Mouse (Mus musculus) midbrain, embryonic 16.5 days (tissue): ENCODE data around the gene Tpsg1. TPM values are rescaled to one million over a fixed set of nuclear protein-coding genes. Genes with fewer than 3 reads are reported as not detected.

Experiments
- ATAC-seq: fragments of 200-750 bp; cut with Nextera tagmentation; 2 replicates; pipeline ENCODE4 v1.8.0; 2017; ENCODE audit warnings: moderate TSS enrichment
- H3K27ac ChIP-seq: fragments of 300-500 bp; sonication (generic); 2 replicates; pipeline ENCODE4 v1.5.1; 2014; ENCODE audit warnings: mild to moderate bottlenecking, low read length, mixed read lengths
- H3K27me3 ChIP-seq: fragments of 300-500 bp; sonication (generic); 2 replicates; pipeline ENCODE4 v1.6.1; 2014; ENCODE audit warnings: low read depth, low read length, mixed read lengths; ENCODE audit not compliant: control insufficient read depth, insufficient read depth
- H3K36me3 ChIP-seq: fragments of 300-500 bp; sonication (generic); 2 replicates; pipeline ENCODE4 v1.6.1; 2014; ENCODE audit warnings: mild to moderate bottlenecking, low read length, moderate library complexity, mixed read lengths; ENCODE audit not compliant: control insufficient read depth, insufficient read depth
- H3K4me1 ChIP-seq: fragments of 300-500 bp; sonication (generic); 2 replicates; pipeline ENCODE4 v1.6.1; 2014; ENCODE audit warnings: mild to moderate bottlenecking, low read length, mixed read lengths; ENCODE audit not compliant: control insufficient read depth, insufficient read depth
- H3K4me2 ChIP-seq: fragments of 300-500 bp; sonication (generic); 2 replicates; pipeline ENCODE4 v1.6.1; 2014; ENCODE audit warnings: mild to moderate bottlenecking, low read length, mixed read lengths
- H3K4me3 ChIP-seq: fragments of 300-500 bp; sonication (generic); 2 replicates; pipeline ENCODE4 v1.5.1; 2014; ENCODE audit warnings: low read depth, mild to moderate bottlenecking, low read length, moderate library complexity, mixed read lengths
- H3K9ac ChIP-seq: fragments of 300-500 bp; sonication (generic); 2 replicates; pipeline ENCODE4 v1.6.1; 2014; ENCODE audit warnings: low read depth, low read length, mixed read lengths
- H3K9me3 ChIP-seq: fragments of 300-500 bp; sonication (generic); replicated peaks from 2 replicates; pipeline ENCODE4 v1.6.1; 2014; ENCODE audit warnings: mild to moderate bottlenecking, low read length, mixed read lengths; ENCODE audit not compliant: control insufficient read depth, poor library complexity, severe bottlenecking
- WGBS: fragments of 180-500 bp; shearing (Covaris S2); extraction: QIAGEN DNeasy Blood & Tissue Kit; methylation state at CpG from one replicate; pipeline ENCODE4 v1.1.7; 2014; 5-methylcytosine and 5-hydroxymethylcytosine counted together
- polyA plus RNA-seq: library from polyadenylated mRNA; unstranded; fragments of >200 nt; fragmentation: Nextera tagmentation; extraction: Ambion mirVana; gene quantifications from 2 replicates; pipeline ENCODE4 v1.2.1, GENCODE M21; 2015

The Tpsg1 gene
- polyA plus RNA-seq, 1 experiment from 2014 or later, result 0.88 TPM

- Histone ChIP-seq H3K27ac (peak overlapping the region; percentile 61; the same call in 1 of the 2 replicates), H3K4me2 (no peak overlapping the region), H3K27me3 (no peaks in the 10 kb centered on the region), H3K9ac (0 out of 2 replicates have a peak overlapping the region, but pooled peaks have one; percentile 21), H3K36me3 (no peaks in the 10 kb centered on the region), H3K4me1 (peaks cover 55% of the 10 kb centered on the region), H3K9me3 (no peaks in the 10 kb centered on the region), H3K4me3 (no peak overlapping the region)
- WGBS, result 62% methylated on average over 4 of the region's 4 CpGs
- ATAC-seq, result no peak
Measured at GRCm38 (mm10) chr17:25411251-25411650, 42.2 kb downstream of the Tpsg1 start.

DNA sequence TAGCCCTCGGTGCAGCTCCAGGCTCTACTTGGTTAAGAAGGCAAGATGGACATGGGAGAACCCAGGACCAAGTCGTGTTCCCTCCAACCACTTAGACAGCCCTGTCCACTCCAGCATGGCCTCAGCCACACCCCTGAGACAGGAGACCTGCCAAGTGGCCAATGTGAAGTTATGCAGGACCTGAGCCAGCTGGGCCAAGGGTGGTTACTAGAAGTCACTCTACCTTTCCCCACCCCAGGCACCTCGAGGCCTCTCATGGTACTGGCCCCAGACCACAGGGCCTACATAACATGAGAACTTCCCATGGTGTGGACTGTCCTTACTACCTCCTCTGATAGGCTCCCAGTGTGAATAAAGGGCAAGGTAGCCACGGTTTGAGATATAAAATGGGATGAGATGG, 45.1 kb downstream of the Tpsg1 start:
- no peak for ATAC-seq
- H3K9ac ChIP-seq, result no peak overlapping the region
- no peaks in the 10 kb centered on the region for H3K9me3 ChIP-seq
- no peak overlapping the region for H3K4me2 ChIP-seq
- H3K27me3 ChIP-seq, result no peaks in the 10 kb centered on the region
- peaks cover 57% of the 10 kb centered on the region for H3K4me1 ChIP-seq
- H3K36me3 ChIP-seq, result no peaks in the 10 kb centered on the region
- 78% methylated on average over 4 of the region's 4 CpGs for WGBS
- no peak overlapping the region for H3K4me3 ChIP-seq
- no peak overlapping the region for H3K27ac ChIP-seq

DNA sequence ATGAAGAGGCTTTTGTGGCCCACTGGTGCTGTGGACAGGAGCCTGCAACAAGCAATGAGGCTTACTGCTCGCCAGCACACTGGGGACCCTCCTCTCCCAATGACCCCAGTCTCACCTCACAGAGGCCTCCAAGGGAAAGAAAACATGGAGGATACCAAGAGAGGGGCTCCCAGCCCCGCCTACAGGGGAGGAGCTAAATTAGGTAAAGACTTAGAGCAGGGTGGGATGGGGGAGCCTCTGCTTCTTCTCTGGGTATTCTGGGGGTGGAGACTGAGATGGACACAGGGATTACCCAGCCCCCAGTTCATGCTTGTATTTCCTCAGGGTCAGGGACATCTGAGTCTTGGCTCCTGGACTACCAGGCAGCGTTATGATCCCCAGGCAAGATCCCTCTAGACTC, 45.8 kb downstream of the Tpsg1 start:
- WGBS, result 23% methylated on average over 3 of the region's 3 CpGs
- no peak overlapping the region for H3K4me2 ChIP-seq

DNA sequence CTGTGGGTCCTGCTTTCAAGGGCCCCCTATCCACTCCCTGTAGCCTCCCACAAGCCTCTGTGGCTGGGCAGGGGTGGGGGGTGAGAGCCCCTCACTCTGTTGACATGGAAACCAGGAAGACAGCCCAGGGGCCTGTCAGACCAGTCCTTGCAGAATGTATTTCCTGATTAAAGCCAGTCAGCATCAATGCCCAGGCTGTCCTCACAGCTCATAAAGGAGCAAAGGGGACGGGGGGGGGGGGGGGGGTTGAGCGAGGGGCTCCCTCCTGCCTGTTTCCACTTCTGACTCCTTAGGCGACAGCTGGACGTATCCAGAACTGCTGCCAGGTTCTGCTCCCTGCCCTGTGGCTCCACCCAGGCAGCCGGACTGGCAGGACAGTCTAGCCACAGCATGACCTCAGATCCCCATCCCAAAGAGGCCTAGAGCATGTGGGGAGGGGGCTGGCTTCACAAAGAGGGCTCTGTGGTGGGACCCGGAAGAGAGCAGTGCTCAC, 46.4 kb downstream of the Tpsg1 start:
- H3K9ac ChIP-seq, result peak overlapping the region; percentile 8; the same call in 1 of the 2 replicates
- H3K36me3 ChIP-seq, result no peaks in the 10 kb centered on the region
- H3K4me3 ChIP-seq, result no peak overlapping the region
- 11% methylated on average over 2 of the region's 6 CpGs for WGBS
- H3K4me2 ChIP-seq, result no peak overlapping the region
- peaks cover 54% of the 10 kb centered on the region for H3K4me1 ChIP-seq
- no peaks in the 10 kb centered on the region for H3K9me3 ChIP-seq
- no peaks in the 10 kb centered on the region for H3K27me3 ChIP-seq
- ATAC-seq, result peak; percentile 40; the same call in 1 of the 2 replicates
- peak overlapping the region; percentile 44; the same call in 1 of the 2 replicates for H3K27ac ChIP-seq

More for the DNA sequence above, 45.8 kb downstream of the Tpsg1 start:
- Histone ChIP-seq H3K9ac (no peak overlapping the region), H3K27me3 (no peaks in the 10 kb centered on the region), H3K4me3 (no peak overlapping the region), H3K36me3 (no peaks in the 10 kb centered on the region), H3K9me3 (no peaks in the 10 kb centered on the region), H3K27ac (no peak overlapping the region), H3K4me1 (peaks cover 58% of the 10 kb centered on the region)
- no peak for ATAC-seq

DNA sequence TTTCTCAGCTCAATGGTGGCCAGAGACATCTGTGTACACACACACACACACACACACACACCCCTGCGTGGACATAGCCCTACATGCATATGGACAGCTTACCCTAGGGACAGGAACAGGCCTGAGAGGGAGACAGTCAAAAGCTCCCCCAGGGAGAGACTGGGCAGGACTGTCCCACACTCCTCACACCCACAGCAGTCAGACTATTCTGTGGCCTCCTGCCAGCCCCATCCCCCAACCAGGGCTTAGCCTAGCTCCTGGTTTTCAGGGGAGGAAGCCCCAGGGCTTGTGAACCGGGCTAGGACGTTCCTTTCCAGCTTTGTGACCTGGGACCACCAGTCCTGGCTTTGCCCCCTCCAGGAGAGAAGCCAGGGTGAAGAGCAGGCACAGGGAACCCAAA, 47.1 kb downstream of the Tpsg1 start:
- 0 out of 2 replicates have a peak, but pooled peaks have one; percentile 18 for ATAC-seq
- no peak overlapping the region for H3K4me2 ChIP-seq

GRCm38 (mm10) chr17:25417990-25418389, 48.9 kb downstream of the Tpsg1 start:
- Histone ChIP-seq H3K27me3 (no peaks in the 10 kb centered on the region), H3K4me1 (peaks cover 44% of the 10 kb centered on the region), H3K4me3 (no peak overlapping the region), H3K9me3 (no peaks in the 10 kb centered on the region), H3K4me2 (no peak overlapping the region), H3K36me3 (no peaks in the 10 kb centered on the region), H3K9ac (no peak overlapping the region), H3K27ac (peak overlapping the region; percentile 67)
- no peak for ATAC-seq
- WGBS, result 63% methylated on average over 6 of the region's 6 CpGs

More for the DNA sequence above, 47.1 kb downstream of the Tpsg1 start:
- H3K9me3 ChIP-seq, result no peaks in the 10 kb centered on the region
- no peaks in the 10 kb centered on the region for H3K36me3 ChIP-seq
- peak overlapping the region; percentile 40; the same call in 1 of the 2 replicates for H3K27ac ChIP-seq
- H3K27me3 ChIP-seq, result no peaks in the 10 kb centered on the region
- H3K4me1 ChIP-seq, result peaks cover 46% of the 10 kb centered on the region
- no peak overlapping the region for H3K4me3 ChIP-seq
- 22% methylated on average over 3 of the region's 3 CpGs for WGBS
- 0 out of 2 replicates have a peak overlapping the region, but pooled peaks have one; percentile 26 for H3K9ac ChIP-seq

GRCm38 (mm10) chr17:25418926-25419325, 49.9 kb downstream of the Tpsg1 start:
- H3K27me3 ChIP-seq, result no peaks in the 10 kb centered on the region
- H3K4me2 ChIP-seq, result peak overlapping the region; percentile 29; the same call in 1 of the 2 replicates
- peaks cover 44% of the 10 kb centered on the region for H3K4me1 ChIP-seq
- H3K36me3 ChIP-seq, result peaks cover 2% of the 10 kb centered on the region; the same call in 1 of the 2 replicates
- WGBS, result 6% methylated on average over 9 of the region's 9 CpGs
- H3K27ac ChIP-seq, result peak overlapping the region; percentile 67
- no peaks in the 10 kb centered on the region for H3K9me3 ChIP-seq
- no peak overlapping the region; the same call in 1 of the 2 replicates for H3K9ac ChIP-seq
- no peak overlapping the region for H3K4me3 ChIP-seq
- ATAC-seq, result peak; percentile 84

- Histone ChIP-seq H3K4me3 (no peak overlapping the region), H3K27me3 (no peaks in the 10 kb centered on the region), H3K4me1 (peaks cover 37% of the 10 kb centered on the region), H3K9ac (no peak overlapping the region), H3K36me3 (peaks cover 2% of the 10 kb centered on the region; the same call in 1 of the 2 replicates), H3K9me3 (no peaks in the 10 kb centered on the region), H3K27ac (no peak overlapping the region), H3K4me2 (no peak overlapping the region)
- ATAC-seq, result no peak
- WGBS, result 93% methylated on average over 3 of the region's 3 CpGs
Measured at GRCm38 (mm10) chr17:25420998-25421397, 51.9 kb downstream of the Tpsg1 start.
